Mouse (Mus musculus): ENCODE measurements around the gene Mcfd2.

DNA sequence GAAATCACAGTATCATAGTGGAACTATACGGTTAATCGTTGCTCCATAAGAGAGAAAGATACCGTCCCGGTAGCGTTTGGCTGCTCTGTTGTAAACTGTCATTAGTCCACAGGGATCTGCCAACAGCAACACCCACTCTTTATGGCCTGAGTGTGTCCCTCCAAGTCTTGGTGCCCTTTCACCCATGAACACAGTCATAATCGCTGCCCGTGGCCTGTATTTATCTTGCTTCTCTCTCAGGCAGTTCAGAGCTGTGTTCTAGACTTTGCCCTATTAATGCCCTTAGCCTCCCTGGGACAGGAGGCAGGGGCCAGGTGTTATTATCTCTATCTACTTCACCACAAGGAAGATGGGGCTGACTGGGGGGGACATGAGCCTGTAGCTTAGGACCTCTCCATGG, 25.3 kb upstream of the Mcfd2 start:
- TF ChIP-seq CTCF (IDR thresholded peaks at IDR 0.05; ENCODE audit: borderline replicate concordance, insufficient read depth, low read length) (no peak), POLR2A (IDR thresholded peaks at IDR 0.05; ENCODE audit: low read depth, low read length) (no peak)
